Mouse (Mus musculus) cerebellum, adult 9-10 months (tissue): ENCODE measurements at regions not wholly inside any gene's neighbourhood (a gene's known extent, or its start where the extent isn't known, plus 50 kb on each side); places are given as distances from the start of the nearest gene placed in this dataset.

Source experiments
- DNase-seq: peaks from one replicate; pipeline ENCODE4 v3.0.0; 2022

GRCm38 (mm10) chr1:121618550-121618949, 50.8 kb upstream of the Ddx18 start:
- no peak for DNase-seq
